Mouse (Mus musculus): ENCODE data around the gene Pcgf2. TPM values are rescaled to one million over a fixed set of nuclear protein-coding genes. Genes with fewer than 3 reads are reported as not detected.
"Not testable (repeated sequence)": the region's sequence is repeated elsewhere in the genome, so short reads cannot be mapped to it uniquely, and the experiment has no call there.

Gene Pcgf2
- total RNA-seq (2015) (3.9 and 4.6 TPM in 2 replicates), total RNA-seq (2017) (1.2 and 1.5 TPM in 2 replicates)

DNA sequence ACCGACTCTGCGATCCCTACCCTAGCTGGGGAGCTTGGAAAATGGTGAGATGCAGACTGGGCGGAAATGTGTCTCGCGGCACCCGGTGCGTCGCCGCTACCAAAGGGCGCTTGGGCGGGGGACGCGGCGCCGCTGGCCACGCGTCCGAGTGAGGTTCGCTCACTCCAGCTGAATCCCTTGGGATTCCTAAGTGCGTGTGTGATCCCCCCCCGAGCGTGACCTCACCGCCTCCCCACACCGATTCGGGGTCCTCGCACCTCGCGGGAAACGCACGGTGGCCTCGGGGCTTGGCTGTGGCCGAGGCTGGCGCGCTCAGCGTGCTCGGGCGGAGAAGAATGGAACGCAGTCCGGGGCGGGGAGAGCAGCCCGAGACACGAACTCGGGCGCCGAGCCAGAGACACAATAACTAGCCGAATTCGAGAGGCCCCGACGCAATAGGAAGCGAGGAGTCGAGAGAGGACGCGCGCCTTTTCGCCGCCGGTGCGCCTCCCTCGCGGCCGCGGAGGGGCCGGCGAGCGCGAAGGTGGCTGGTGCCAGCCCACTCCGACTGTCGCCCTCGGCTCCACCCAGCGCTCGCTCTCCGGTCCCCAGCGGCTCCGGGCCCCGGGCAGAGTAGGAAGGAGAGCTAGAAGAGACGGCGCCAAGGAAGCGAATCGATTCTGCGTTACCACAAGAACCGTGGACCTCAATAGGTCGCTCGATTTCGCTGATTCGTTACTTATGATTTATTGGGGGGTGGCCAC is at the start of gene Pcgf2:
Pcgf2 (minus strand) TSS at position 495 of the 743 bp plus-strand sequence.
- ATAC-seq (replicated peaks; ENCODE audit: poor library complexity), result peak; percentile 2; the same call in 1 of the 2 replicates

DNA sequence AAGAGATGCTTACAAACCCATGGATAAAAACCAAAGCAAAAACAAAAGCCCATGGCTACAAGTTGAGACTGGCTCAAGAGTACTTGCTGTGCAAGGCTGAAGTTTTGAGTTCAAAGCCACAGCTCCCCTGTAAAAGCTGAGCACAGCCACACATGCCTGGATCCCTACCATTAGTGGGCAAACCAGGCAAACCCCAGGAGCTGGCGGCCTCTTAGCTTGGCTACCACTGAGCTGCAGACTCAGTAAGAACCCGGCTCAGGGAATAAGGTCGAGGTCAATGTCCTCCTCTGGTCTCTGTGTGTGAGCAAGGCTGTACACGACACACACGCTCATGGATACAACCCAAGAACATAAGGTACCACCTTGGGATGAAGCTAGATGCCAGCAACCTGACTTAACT is 48.2 kb upstream of the Pcgf2 start:
- ATAC-seq (replicated peaks; ENCODE audit: poor library complexity), result no peak

- no peak for ATAC-seq (replicated peaks; ENCODE audit: poor library complexity)
Measured at GRCm38 (mm10) chr11:97747773-97748172, 47.5 kb upstream of the Pcgf2 start.

DNA sequence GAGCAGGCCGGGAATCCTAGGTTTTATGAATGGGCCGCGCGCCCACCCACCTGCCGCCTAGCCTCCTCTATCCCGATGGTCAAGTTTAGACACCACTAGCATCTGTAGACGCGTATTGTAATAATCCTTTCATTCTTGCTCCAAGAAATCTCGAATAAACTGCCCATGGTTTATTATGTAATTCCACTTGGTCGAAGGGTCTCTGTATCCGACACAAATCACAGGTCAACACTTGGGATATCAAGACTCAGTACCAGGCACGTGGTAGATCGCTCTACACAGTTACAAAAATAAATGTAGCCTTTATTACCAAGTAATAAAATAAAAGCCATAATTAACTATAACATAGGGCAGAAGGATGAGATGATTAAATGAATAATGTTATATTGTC is 45.0 kb upstream of the Pcgf2 start:
- ATAC-seq (replicated peaks; ENCODE audit: poor library complexity), result no peak

DNA sequence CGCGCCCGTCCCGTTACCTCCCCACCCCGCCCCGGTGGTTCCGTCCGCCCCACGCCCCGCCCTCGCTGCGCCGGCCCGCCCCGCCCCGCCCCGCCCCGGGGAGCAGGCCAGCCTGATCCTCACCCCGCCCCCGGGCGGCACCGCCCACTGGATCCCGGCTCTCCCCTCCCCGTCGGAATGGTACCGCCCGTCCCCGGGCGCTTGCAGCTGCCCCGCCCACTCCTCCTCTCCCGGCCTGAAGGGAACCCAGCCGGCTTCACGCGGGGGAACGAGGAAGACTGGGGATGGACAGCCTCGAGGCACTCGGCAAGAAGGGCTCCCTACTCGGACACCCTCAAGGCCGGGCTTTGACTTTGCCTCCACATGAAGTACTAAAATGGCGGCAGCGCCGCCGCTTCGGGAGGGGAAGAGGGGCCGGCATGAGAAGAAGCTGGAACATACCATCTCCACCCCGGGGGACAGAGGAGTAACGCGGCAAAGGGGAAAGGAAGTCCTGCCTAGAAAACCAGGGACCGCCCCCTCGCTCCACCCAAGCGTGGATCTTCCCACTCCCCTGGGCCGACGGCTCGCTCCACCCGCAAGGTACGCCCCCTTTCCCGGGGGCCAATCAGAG is 44.5 kb upstream of the Pcgf2 start:
- peak; percentile 94 for ATAC-seq (replicated peaks; ENCODE audit: poor library complexity)

DNA sequence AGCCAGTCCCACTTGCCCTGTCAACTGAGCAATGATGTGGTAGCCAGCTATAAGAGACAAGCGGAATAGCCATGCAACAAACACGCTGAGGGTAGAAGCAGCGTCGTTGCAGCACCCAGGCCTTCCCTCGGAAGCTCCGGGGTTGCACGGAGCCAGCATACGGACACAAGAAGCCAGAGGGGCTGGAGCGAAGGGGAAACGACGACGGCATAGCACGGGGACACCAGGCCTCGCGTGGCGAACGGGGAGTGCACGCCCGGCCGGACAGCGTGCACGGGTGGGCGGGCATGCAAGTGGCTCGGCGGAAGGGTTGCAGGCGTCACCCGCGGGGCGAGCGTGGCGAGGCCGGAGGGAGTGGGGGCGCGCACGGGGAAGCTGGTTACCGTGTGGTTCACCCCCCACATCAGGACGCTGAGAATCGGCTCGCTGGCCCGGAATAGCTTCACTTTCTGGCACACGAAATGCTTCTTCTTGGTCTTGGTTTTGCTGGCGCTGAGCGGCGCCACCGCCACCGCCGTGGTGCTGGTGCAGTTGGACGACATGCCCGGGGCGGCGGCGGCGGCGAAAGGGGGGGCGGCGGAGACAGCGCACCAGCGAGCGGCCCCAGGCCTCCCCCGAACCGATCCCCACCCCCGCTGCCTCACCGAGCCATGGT is 43.9 kb upstream of the Pcgf2 start, which contains the start of gene Pip4k2b:
Pip4k2b (minus strand) TSS at position 642 of the 655 bp plus-strand sequence.
- 0 out of 2 replicates have a peak, but pooled peaks have one; percentile 9 for ATAC-seq (replicated peaks; ENCODE audit: poor library complexity)

DNA sequence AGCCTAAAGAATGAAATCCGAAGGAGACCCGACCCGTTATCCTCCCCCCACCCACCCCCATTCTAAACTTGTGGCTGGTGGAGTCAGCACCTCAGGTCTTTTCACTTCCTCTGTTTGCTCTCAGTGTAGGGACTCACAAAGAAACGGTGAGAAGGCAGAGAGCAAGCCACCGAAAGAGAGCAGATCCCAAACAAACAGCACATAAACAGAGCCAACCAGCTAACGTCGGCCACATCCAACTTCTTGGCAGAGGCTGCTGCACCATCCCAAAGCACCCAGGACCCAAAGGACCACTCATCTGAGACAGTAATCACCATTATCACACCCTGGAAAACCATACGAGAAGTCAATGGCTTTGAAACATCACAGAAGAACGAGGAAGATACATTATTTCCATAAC is 43.1 kb upstream of the Pcgf2 start:
- no peak for ATAC-seq (replicated peaks; ENCODE audit: poor library complexity)

DNA sequence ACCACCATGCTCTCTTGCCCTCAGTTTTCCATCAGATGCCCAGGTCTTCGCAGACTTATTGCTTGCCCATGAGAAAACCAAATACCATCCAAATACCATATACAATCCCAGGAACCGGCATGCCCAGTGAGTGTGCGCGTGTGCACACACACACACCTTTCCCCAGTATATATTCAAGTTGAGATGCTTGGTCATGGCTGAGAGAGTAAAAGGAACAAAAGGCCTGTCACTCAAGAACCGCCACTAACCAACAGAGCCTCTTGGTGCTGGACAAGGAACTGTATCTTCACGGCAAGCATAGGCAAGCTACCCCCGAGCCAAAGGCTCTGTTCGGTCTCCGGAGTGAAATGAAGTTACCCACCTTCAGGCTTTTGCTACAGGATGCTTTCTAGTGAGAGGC is 42.3 kb upstream of the Pcgf2 start:
- no peak for ATAC-seq (replicated peaks; ENCODE audit: poor library complexity)

DNA sequence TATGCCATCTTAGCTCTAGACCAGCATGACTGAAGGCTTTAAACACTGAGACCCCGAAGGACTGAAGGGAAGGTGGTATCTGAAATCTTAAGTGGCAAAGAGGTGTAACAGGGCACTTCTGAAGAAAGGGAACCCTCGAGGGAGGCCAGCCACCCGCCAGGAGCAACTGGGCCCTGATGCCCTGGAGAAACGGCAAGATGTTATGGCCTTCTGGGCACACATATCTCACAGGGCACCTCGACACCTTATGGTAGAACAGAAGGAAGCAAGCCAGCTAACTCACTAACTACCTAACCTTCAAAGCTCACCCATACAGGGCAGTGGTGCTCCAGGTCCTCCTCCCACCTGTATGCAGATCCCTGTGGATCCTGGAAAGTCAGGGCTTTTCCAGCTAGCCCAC is 41.9 kb upstream of the Pcgf2 start:
- ATAC-seq (replicated peaks; ENCODE audit: poor library complexity), result no peak

GRCm38 (mm10) chr11:97740190-97740589 is 39.9 kb upstream of the Pcgf2 start:
- no peak for ATAC-seq (replicated peaks; ENCODE audit: poor library complexity)

GRCm38 (mm10) chr11:97739155-97739554 is 38.9 kb upstream of the Pcgf2 start:
- ATAC-seq (replicated peaks; ENCODE audit: poor library complexity), result no peak

GRCm38 (mm10) chr11:97738703-97739102 is 38.4 kb upstream of the Pcgf2 start:
- ATAC-seq (replicated peaks; ENCODE audit: poor library complexity), result peak; percentile 26; the same call in 1 of the 2 replicates

- no peak for ATAC-seq (replicated peaks; ENCODE audit: poor library complexity)
Measured at GRCm38 (mm10) chr11:97737600-97737999, 37.3 kb upstream of the Pcgf2 start.

DNA sequence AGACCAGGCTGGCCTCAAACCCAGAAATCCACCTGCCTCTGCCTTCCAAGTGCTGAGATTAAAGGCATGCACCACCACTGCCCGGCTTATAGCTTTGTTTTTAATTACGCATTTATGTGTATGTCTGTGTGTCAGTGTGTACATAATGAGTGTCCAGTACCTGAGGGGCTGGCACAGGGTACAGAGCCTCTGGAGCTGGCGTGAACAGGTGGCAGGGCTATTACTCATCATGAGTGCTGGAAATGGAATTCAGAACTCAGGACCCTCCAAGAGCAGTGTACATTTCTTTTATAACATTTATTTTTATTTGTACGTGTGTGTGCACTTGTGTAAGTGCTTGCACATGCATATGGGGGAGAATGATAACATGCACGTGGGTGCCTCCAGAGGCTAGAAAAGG is 36.3 kb upstream of the Pcgf2 start:
- no peak for ATAC-seq (replicated peaks; ENCODE audit: poor library complexity)

GRCm38 (mm10) chr11:97734810-97735209 is 34.5 kb upstream of the Pcgf2 start:
- not testable (repeated sequence) for ATAC-seq (replicated peaks; ENCODE audit: poor library complexity)

- ATAC-seq (replicated peaks; ENCODE audit: poor library complexity), result no peak
Measured at GRCm38 (mm10) chr11:97733689-97734088, 33.4 kb upstream of the Pcgf2 start.

DNA sequence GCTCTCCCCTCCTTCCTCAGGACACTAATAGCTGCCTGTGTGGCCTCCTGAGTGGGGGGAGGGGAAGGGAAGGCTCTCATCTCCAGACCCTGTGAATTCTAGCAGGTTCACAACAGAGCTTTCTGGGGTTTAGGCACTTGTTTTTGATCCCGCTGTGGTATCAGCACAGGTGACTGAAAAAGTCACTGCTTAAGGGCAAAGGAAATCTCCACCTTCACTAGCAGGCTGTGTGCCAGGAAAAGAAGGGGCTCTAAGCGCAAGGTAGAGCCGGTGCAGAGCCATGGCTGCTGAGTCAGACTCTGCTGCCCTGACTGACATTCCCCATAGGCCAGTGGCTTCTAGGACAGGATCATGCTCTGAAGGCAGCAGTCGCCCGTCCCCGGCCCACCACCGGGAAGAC is 28.4 kb upstream of the Pcgf2 start:
- ATAC-seq (replicated peaks; ENCODE audit: poor library complexity), result no peak

- ATAC-seq (replicated peaks; ENCODE audit: poor library complexity), result peak; percentile 95
Measured at GRCm38 (mm10) chr11:97728311-97728710, 28.0 kb upstream of the Pcgf2 start.

- peak; percentile 25; the same call in 1 of the 2 replicates for ATAC-seq (replicated peaks; ENCODE audit: poor library complexity)
Measured at GRCm38 (mm10) chr11:97723709-97724108, 23.4 kb upstream of the Pcgf2 start.

DNA sequence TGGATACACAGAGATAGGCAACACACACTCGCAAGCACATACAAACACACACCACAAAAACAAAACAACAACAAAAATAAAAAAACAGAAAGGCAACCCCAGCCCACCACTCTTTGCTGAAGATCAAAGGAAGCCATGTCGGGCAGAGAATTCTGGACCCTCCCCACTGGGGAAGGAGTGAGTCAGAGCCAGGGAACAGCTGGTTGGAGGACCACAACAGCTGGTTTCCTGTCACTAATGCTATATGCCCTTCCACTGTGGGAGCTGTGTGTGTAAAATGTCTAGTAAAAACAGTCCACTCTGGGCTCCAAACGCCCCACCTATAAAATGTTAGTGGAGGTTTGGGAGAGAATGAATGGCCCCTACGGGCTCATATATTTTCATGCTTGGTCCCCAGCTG is 21.0 kb upstream of the Pcgf2 start:
- ATAC-seq (replicated peaks; ENCODE audit: poor library complexity), result no peak

- no peak for ATAC-seq (replicated peaks; ENCODE audit: poor library complexity)
Measured at GRCm38 (mm10) chr11:97719041-97719440, 18.7 kb upstream of the Pcgf2 start.

Data from megakaryocyte progenitor cell, adult 5-6 weeks (primary cell).